Mouse (Mus musculus): ENCODE data around the gene Prkcd. TPM values are rescaled to one million over a fixed set of nuclear protein-coding genes. Genes with fewer than 3 reads are reported as not detected.
A peak's percentile ranks its signal among the peaks of the same experiment; 100 is the strongest.

Gene Prkcd
- 201 and 214 TPM in 2 replicates for polyA plus RNA-seq (2012; rRNA removed)

DNA sequence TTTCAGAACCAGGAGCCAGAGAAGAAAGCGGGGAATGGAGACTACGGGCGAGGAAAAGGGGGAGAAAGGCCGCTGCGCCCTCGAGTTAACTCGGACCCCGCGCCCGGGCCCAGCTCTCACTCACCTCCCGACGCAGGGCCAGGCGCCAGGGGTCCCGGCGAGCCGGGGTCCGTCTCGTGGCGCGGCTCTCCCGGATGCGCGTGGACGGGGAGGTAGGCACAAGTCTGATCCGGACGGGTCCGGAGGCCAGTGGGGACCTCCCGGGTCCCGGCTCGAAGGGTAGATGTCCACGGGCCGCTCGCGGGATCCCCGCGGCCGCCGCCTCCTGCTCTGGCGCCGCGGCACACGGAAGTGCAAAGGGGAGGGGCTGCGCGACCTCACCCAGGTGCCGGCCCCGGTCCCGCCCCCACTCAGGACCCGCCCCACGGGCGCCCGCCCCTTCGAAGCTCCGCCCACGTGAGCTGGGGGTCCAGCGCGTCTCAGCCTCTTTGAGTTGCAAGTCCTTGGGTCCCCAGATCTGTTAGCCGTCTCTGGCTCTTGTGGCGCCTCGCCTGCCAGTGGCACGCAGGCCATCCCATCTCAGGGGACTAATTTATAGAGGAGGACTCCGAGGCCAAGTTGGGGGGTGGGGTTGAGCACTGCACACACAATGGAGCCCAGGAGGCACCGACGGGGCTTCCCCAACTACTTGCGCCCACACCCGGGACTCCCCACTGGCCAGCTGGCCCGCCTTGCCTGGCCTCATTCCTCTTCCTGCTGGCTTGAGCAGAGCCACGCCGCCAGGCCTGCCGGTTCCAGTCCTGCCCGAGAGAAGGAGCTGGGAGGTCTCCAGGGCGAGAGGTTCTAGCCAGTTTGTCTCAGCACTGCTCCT lies at the start of gene Prkcd:
TSS of gene Prkcd (minus strand) at position 355 of the 871 bp plus-strand sequence.
- WGBS: 1% methylated on average over 71 of the region's 71 CpGs
- TF ChIP-seq POLR2A (IDR thresholded peaks at IDR 0.05; ENCODE audit: control insufficient read depth, extremely low read depth, insufficient read depth, low read length, poor library complexity): peak; percentile 93
- no peak for TF ChIP-seq CTCF (IDR thresholded peaks at IDR 0.05; ENCODE audit: borderline replicate concordance, control insufficient read depth, extremely low read depth, insufficient read depth, low read length, poor library complexity)
- Histone ChIP-seq H3K27ac (ENCODE audit: control insufficient read depth, insufficient read depth, low read length) (peak within 1 kb of the TSS; percentile 27; the same call in 1 of the 2 replicates), H3K36me3 (ENCODE audit: control insufficient read depth, insufficient read depth, low read length) (no peaks in the 10 kb centered on the region), H3K4me1 (replicated peaks; ENCODE audit: control insufficient read depth, insufficient read depth, low read length) (peaks cover 37% of the 10 kb centered on the region), H3K4me3 (ENCODE audit: control insufficient read depth, insufficient read depth, low read length) (peak within 1 kb of the TSS; percentile 90), H3K27me3 (ENCODE audit: control insufficient read depth, insufficient read depth, low read length) (no peaks in the 10 kb centered on the region)
- DNase-seq: peak; percentile 92

DNA sequence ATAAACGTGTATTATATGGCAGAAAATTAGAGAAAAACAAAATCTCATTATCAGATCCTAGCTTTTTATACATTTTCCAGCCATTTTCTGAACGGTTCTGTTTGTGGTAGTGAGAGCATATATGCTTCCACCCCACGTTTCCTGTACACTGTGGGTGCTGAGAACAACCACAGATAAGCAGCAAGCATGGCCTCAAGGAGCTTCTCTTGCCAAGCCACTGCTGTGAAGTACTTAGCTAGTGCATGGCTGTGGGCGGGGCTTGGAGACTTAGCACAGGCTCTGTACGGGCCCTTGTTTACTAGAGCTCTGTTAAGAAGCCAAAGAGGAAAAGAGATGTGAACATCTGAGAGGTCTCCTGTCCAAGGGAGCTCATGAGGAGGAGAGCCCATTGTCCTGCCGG lies 48.9 kb upstream of the Prkcd start:
- 38% methylated on average over 6 of the region's 6 CpGs for WGBS
- peak; percentile 58 for DNase-seq
- peaks cover 31% of the 10 kb centered on the region for H3K36me3 ChIP-seq (ENCODE audit: control insufficient read depth, insufficient read depth, low read length)
- H3K4me1 ChIP-seq (replicated peaks; ENCODE audit: control insufficient read depth, insufficient read depth, low read length): peaks cover 5% of the 10 kb centered on the region
- H3K4me3 ChIP-seq (ENCODE audit: control insufficient read depth, insufficient read depth, low read length): no peak overlapping the region
- peak overlapping the region; percentile 73 for H3K27ac ChIP-seq (ENCODE audit: control insufficient read depth, insufficient read depth, low read length)
- TF ChIP-seq POLR2A (IDR thresholded peaks at IDR 0.05; ENCODE audit: control insufficient read depth, extremely low read depth, insufficient read depth, low read length, poor library complexity): no peak
- no peak for TF ChIP-seq CTCF (IDR thresholded peaks at IDR 0.05; ENCODE audit: borderline replicate concordance, control insufficient read depth, extremely low read depth, insufficient read depth, low read length, poor library complexity)
- H3K27me3 ChIP-seq (ENCODE audit: control insufficient read depth, insufficient read depth, low read length): no peaks in the 10 kb centered on the region

DNA sequence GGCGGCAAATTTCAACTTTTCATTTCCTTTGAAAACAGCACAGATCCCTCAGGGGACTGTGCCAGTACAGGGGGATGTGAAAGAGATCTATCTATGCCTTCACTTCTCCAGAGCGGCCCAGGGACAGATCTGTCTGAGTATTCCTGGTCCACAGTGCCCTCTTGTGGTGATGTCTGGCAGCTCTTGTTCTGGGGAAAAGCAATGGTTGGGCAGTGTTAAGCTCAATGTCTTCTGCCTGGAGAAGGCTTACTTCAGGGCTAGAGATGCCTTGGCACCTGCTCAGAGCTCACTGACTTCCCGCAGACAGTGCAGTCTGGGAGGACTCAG lies 45.9 kb upstream of the Prkcd start:
- WGBS: 8% methylated on average over 3 of the region's 3 CpGs
- peaks cover 5% of the 10 kb centered on the region for H3K4me1 ChIP-seq (replicated peaks; ENCODE audit: control insufficient read depth, insufficient read depth, low read length)
- no peak overlapping the region for H3K4me3 ChIP-seq (ENCODE audit: control insufficient read depth, insufficient read depth, low read length)
- H3K27me3 ChIP-seq (ENCODE audit: control insufficient read depth, insufficient read depth, low read length): no peaks in the 10 kb centered on the region
- peak; percentile 87 for DNase-seq
- peak; percentile 47; the same call in 1 of the 2 replicates for TF ChIP-seq CTCF (IDR thresholded peaks at IDR 0.05; ENCODE audit: borderline replicate concordance, control insufficient read depth, extremely low read depth, insufficient read depth, low read length, poor library complexity)
- no peak for TF ChIP-seq POLR2A (IDR thresholded peaks at IDR 0.05; ENCODE audit: control insufficient read depth, extremely low read depth, insufficient read depth, low read length, poor library complexity)
- peaks cover 16% of the 10 kb centered on the region for H3K36me3 ChIP-seq (ENCODE audit: control insufficient read depth, insufficient read depth, low read length)
- H3K27ac ChIP-seq (ENCODE audit: control insufficient read depth, insufficient read depth, low read length): no peak overlapping the region

DNA sequence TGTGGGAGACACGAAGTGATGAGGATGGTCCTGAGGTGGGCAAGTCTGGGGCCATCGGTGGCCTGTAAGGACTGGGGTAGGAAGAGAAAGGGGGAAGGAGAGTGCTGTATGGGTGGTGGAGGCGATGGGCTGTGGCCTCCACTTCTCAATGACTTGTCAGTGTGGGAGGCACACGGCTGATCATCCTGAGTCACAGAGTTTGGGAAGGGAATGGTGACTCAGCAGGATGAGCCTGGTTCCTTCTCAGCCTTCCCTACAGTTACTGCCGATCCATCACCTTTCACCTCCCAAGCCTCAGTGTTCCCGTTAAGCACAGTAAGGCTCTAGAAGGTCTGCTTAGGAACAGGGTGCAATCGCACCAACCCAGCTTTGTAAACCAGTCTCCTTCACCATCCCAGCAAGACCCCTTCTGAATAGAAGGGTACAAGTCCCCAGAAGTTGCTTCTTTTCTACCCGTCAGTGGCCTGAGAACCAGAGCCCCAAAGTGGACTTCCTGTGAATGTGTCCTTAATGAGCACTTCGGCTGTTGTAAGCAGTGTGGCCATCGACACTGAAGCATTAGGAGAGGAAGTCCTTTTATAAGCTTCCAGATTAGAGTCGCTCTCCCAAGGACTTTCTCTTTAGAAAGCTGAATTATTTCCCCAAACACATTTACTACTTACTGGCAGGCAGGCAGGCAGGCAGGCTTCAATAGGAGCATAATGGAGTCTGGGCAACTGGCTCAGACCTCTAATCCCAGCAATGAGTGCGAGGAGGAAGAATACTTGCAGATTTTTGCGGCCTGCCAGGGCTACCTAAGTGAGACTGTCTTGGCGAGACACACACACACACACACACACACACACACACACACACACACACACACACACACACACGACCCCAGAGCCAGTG lies 45.3 kb upstream of the Prkcd start:
- no peak for DNase-seq
- H3K4me1 ChIP-seq (replicated peaks; ENCODE audit: control insufficient read depth, insufficient read depth, low read length): peaks cover 5% of the 10 kb centered on the region
- TF ChIP-seq CTCF (IDR thresholded peaks at IDR 0.05; ENCODE audit: borderline replicate concordance, control insufficient read depth, extremely low read depth, insufficient read depth, low read length, poor library complexity) (no peak), POLR2A (IDR thresholded peaks at IDR 0.05; ENCODE audit: control insufficient read depth, extremely low read depth, insufficient read depth, low read length, poor library complexity) (no peak)
- H3K4me3 ChIP-seq (ENCODE audit: control insufficient read depth, insufficient read depth, low read length): no peak overlapping the region
- no peaks in the 10 kb centered on the region for H3K27me3 ChIP-seq (ENCODE audit: control insufficient read depth, insufficient read depth, low read length)
- no peak overlapping the region for H3K27ac ChIP-seq (ENCODE audit: control insufficient read depth, insufficient read depth, low read length)
- WGBS: 86% methylated on average over 15 of the region's 15 CpGs
- H3K36me3 ChIP-seq (ENCODE audit: control insufficient read depth, insufficient read depth, low read length): peaks cover 11% of the 10 kb centered on the region; the same call in 1 of the 2 replicates

DNA sequence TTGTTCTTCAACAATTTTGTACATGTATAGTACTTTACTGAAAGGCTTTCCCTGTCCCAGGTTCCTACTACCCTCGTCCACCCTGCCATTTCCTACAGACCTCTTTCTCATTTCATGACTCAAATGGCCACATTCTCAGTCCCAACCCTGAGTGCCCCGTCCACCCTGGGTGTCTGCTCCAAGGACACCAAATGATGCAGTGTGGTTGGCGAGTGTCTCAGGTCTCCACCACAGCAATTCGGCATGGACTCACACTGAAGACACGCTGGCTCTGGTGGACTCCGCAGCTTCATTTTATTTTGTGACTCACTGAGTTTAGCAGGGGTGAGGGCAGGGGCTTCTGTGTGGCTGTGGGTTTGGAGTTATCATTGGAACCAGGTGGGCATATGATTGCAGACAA lies 44.2 kb upstream of the Prkcd start:
- WGBS: 97% methylated on average over 6 of the region's 6 CpGs
- TF ChIP-seq CTCF (IDR thresholded peaks at IDR 0.05; ENCODE audit: borderline replicate concordance, control insufficient read depth, extremely low read depth, insufficient read depth, low read length, poor library complexity) (no peak), POLR2A (IDR thresholded peaks at IDR 0.05; ENCODE audit: control insufficient read depth, extremely low read depth, insufficient read depth, low read length, poor library complexity) (no peak)
- H3K4me3 ChIP-seq (ENCODE audit: control insufficient read depth, insufficient read depth, low read length): no peak overlapping the region
- no peak overlapping the region for H3K27ac ChIP-seq (ENCODE audit: control insufficient read depth, insufficient read depth, low read length)
- no peak for DNase-seq
- H3K4me1 ChIP-seq (replicated peaks; ENCODE audit: control insufficient read depth, insufficient read depth, low read length): peaks cover 4% of the 10 kb centered on the region
- no peaks in the 10 kb centered on the region for H3K27me3 ChIP-seq (ENCODE audit: control insufficient read depth, insufficient read depth, low read length)
- H3K36me3 ChIP-seq (ENCODE audit: control insufficient read depth, insufficient read depth, low read length): peaks cover 6% of the 10 kb centered on the region; the same call in 1 of the 2 replicates

DNA sequence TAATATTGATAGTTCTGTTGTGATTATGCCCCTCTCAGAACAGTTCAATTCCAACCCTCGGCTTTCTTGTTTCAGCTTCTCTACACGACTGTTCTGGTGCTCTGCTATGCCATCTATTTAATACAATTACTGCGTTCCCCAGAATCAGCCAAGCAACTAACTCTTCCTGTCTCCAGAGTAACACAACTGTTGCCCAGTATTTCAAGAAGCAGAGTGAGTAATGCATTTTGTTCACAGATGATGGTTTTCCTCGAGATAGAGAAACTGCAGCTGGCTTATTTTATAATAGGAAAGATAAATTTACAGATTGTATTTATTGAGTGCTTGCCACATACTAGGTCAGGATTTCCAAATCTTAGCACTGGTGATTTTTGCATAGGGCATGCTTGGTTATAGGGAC lies 40.6 kb upstream of the Prkcd start:
- Histone ChIP-seq H3K4me3 (ENCODE audit: control insufficient read depth, insufficient read depth, low read length) (no peak overlapping the region), H3K4me1 (replicated peaks; ENCODE audit: control insufficient read depth, insufficient read depth, low read length) (no peaks in the 10 kb centered on the region), H3K36me3 (ENCODE audit: control insufficient read depth, insufficient read depth, low read length) (peaks cover 4% of the 10 kb centered on the region; the same call in 1 of the 2 replicates), H3K27ac (ENCODE audit: control insufficient read depth, insufficient read depth, low read length) (no peak overlapping the region), H3K27me3 (ENCODE audit: control insufficient read depth, insufficient read depth, low read length) (no peaks in the 10 kb centered on the region)
- DNase-seq: no peak
- no peak for TF ChIP-seq CTCF (IDR thresholded peaks at IDR 0.05; ENCODE audit: borderline replicate concordance, control insufficient read depth, extremely low read depth, insufficient read depth, low read length, poor library complexity)
- no peak for TF ChIP-seq POLR2A (IDR thresholded peaks at IDR 0.05; ENCODE audit: control insufficient read depth, extremely low read depth, insufficient read depth, low read length, poor library complexity)
- 87% methylated on average over 4 of the region's 4 CpGs for WGBS

All from thymus, adult 2 months (tissue).